Mouse (Mus musculus): ENCODE data around the gene Eml4.

DNA sequence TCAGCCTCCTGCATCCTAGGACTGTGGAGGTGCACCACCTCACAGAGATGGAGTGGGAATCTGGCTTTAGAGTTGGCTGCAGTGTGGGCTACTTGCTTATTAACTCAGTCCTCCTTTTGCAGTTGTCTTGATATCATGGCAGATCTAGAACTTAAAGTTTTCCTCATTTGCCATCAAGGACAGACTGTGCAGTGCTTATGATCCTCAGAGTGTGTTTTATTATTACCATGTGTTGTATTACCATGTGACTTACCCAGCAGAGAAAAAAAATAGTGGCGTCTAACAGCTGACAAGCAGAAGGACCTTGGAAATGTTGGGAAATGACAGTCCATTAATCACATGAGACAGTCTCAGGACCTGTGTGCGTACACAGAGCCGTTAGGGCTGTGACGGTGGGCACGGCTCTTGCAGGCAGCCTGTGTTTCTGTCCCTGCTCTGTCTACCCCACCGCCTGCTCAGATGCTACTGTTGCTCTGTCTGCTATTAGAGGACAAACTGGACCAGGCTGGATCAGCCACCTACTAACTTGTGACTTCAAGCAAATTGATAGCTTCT is 116.0 kb downstream of the Eml4 start:
- TF ChIP-seq CTCF (IDR thresholded peaks at IDR 0.05; ENCODE audit: extremely low read depth, insufficient read depth, low read length) (no peak), POLR2A (IDR thresholded peaks at IDR 0.05; ENCODE audit: extremely low read depth, insufficient read depth, low read length) (no peak)

Measured in cortical plate, adult 2 months (tissue).